Mouse (Mus musculus) MEL (cell line): ENCODE results near the gene Trim43a. TPM values are rescaled to one million over a fixed set of nuclear protein-coding genes. Genes with fewer than 3 reads are reported as not detected.
A peak's percentile ranks its signal among the peaks of the same experiment; 100 is the strongest.

Experiments
- DNase-seq: peaks from one replicate; pipeline ENCODE4 v3.0.0; 2011; ENCODE audit warnings: low read depth, low spot score
- H3K27ac ChIP-seq: 2 replicates; pipeline ENCODE4 v1.5.1; 2012; ENCODE audit warnings: low read depth, mild to moderate bottlenecking, control low read depth, low read length, moderate library complexity; ENCODE audit not compliant: control insufficient read depth
- H3K27me3 ChIP-seq, 2 experiments: fragments of 150-350 bp in 1 of 2; sonication (generic) in 1 of 2; 2 replicates each; pipeline ENCODE4 v1.6.1; 2012; ENCODE audit warnings: low read length in 2 of 2, mild to moderate bottlenecking in 2 of 2, improper control_type of control experiment in 1 of 2, moderate library complexity in 1 of 2; ENCODE audit not compliant: insufficient read depth in 2 of 2, control insufficient read depth in 1 of 2
- H3K36me3 ChIP-seq, 2 experiments: 2 replicates each; pipeline ENCODE4 v1.6.1; 2012 to 2014; ENCODE audit warnings: low read length in 2 of 2, improper control_type of control experiment in 1 of 2, inconsistent platforms in 1 of 2, mild to moderate bottlenecking in 1 of 2; ENCODE audit not compliant: insufficient read depth in 2 of 2, control insufficient read depth in 1 of 2
- H3K4me1 ChIP-seq, 2 experiments: fragments of 150-350 bp in 1 of 2; sonication (generic) in 1 of 2; 2 replicates each; pipeline ENCODE4 v1.6.1; 2012; ENCODE audit warnings: low read length in 2 of 2, improper control_type of control experiment in 1 of 2, mild to moderate bottlenecking in 1 of 2; ENCODE audit not compliant: insufficient read depth in 2 of 2, control insufficient read depth in 1 of 2
- H3K4me3 ChIP-seq, 2 experiments: fragments of 150-350 bp in 1 of 2; sonication (generic) in 1 of 2; 2 replicates each; pipeline ENCODE4 v1.5.1; 2012; ENCODE audit warnings: low read depth in 2 of 2, low read length in 2 of 2, mild to moderate bottlenecking in 2 of 2, moderate library complexity in 2 of 2, control low read depth in 1 of 2, improper control_type of control experiment in 1 of 2; ENCODE audit not compliant: control insufficient read depth in 1 of 2, insufficient read depth in 1 of 2
- H3K79me2 ChIP-seq: 2 replicates; pipeline ENCODE4 v1.6.1; 2012; ENCODE audit warnings: mild to moderate bottlenecking, low read length, moderate library complexity; ENCODE audit not compliant: control insufficient read depth, poor library complexity, insufficient read depth
- H3K9ac ChIP-seq: 2 replicates; pipeline ENCODE4 v1.6.1; 2012; ENCODE audit warnings: low read depth, mild to moderate bottlenecking, control low read depth, low read length, moderate library complexity; ENCODE audit not compliant: control insufficient read depth, poor library complexity, severe bottlenecking
- H3K9me3 ChIP-seq: fragments of 150-350 bp; sonication (generic); replicated peaks from 2 replicates; pipeline ENCODE4 v1.6.1; 2012; ENCODE audit warnings: mild to moderate bottlenecking, low read length, improper control_type of control experiment, moderate library complexity; ENCODE audit not compliant: insufficient read depth
- BHLHE40 ChIP-seq: IDR thresholded peaks from 2 replicates; pipeline ENCODE4 v1.6.1; 2012; ENCODE audit warnings: low read depth, mild to moderate bottlenecking, inconsistent platforms, low read length, improper control_type of control experiment, borderline replicate concordance
- CHD1 ChIP-seq: IDR thresholded peaks from 2 replicates; pipeline ENCODE4 v1.6.1; 2012; ENCODE audit warnings: low read depth, mild to moderate bottlenecking, inconsistent platforms, low read length, improper control_type of control experiment
- CHD2 ChIP-seq: IDR thresholded peaks from 2 replicates; pipeline ENCODE4 v1.6.1; 2011; ENCODE audit warnings: low read length, improper control_type of control experiment
- CTCF ChIP-seq, 3 experiments: IDR thresholded peaks in 2 of 3; conservative IDR thresholded peaks in 1 of 3; 2 replicates each; pipeline ENCODE4 v1.5.1; 2011 to 2012; ENCODE audit warnings: low read length in 3 of 3, low read depth in 2 of 3, mild to moderate bottlenecking in 2 of 3, improper control_type of control experiment in 1 of 3, inconsistent platforms in 1 of 3, mixed read lengths in 1 of 3, moderate library complexity in 1 of 3; ENCODE audit not compliant: control insufficient read depth in 1 of 3, insufficient read depth in 1 of 3, poor library complexity in 1 of 3, severe bottlenecking in 1 of 3
- E2F4 ChIP-seq: IDR thresholded peaks from 2 replicates; pipeline ENCODE4 v1.6.1; 2011; ENCODE audit warnings: low read depth, low read length, improper control_type of control experiment, borderline replicate concordance
- EP300 ChIP-seq, 2 experiments: IDR thresholded peaks; 2 replicates each; pipeline ENCODE4 v1.6.1; 2011; ENCODE audit warnings: improper control_type of control experiment in 2 of 2, low read length in 2 of 2, low read depth in 1 of 2, mild to moderate bottlenecking in 1 of 2
- ETS1 ChIP-seq: IDR thresholded peaks from 2 replicates; pipeline ENCODE4 v1.6.1; 2012; ENCODE audit warnings: low read depth, mild to moderate bottlenecking, inconsistent platforms, low read length, improper control_type of control experiment, moderate library complexity
- GABPA ChIP-seq: IDR thresholded peaks from 2 replicates; pipeline ENCODE4 v1.6.1; 2012; ENCODE audit warnings: low read depth, mild to moderate bottlenecking, inconsistent platforms, low read length, improper control_type of control experiment, moderate library complexity
- GATA1 ChIP-seq: IDR thresholded peaks from 2 replicates; pipeline ENCODE4 v1.6.1; 2011; ENCODE audit warnings: low read depth, low read length, improper control_type of control experiment
- JUND ChIP-seq: IDR thresholded peaks from 2 replicates; pipeline ENCODE4 v1.6.1; 2011; ENCODE audit warnings: low read depth, mild to moderate bottlenecking, improper control_type of control experiment, low read length
- KAT2A ChIP-seq: conservative IDR thresholded peaks from 2 replicates; pipeline ENCODE4 v1.6.1; 2012; ENCODE audit warnings: low read depth, low read length, improper control_type of control experiment, inconsistent platforms
- MAFK ChIP-seq: IDR thresholded peaks from 2 replicates; pipeline ENCODE4 v1.6.1; 2011; ENCODE audit warnings: low read depth, mild to moderate bottlenecking, low read length, improper control_type of control experiment, borderline replicate concordance
- MAX ChIP-seq: IDR thresholded peaks from 2 replicates; pipeline ENCODE4 v1.6.1; 2011; ENCODE audit warnings: low read length, improper control_type of control experiment
- MAZ ChIP-seq: IDR thresholded peaks from 2 replicates; pipeline ENCODE4 v1.6.1; 2012; ENCODE audit warnings: low read depth, mild to moderate bottlenecking, inconsistent platforms, low read length, improper control_type of control experiment
- MEF2A ChIP-seq: IDR thresholded peaks from 2 replicates; pipeline ENCODE4 v1.6.1; 2014; ENCODE audit warnings: low read depth, mild to moderate bottlenecking, inconsistent platforms, low read length, improper control_type of control experiment; ENCODE audit not compliant: poor library complexity, insufficient replicate concordance, severe bottlenecking; ENCODE audit errors: extremely low read depth
- MYC ChIP-seq: IDR thresholded peaks from 2 replicates; pipeline ENCODE4 v1.6.1; 2011; ENCODE audit warnings: low read depth, mild to moderate bottlenecking, low read length, improper control_type of control experiment, moderate library complexity
- NRF1 ChIP-seq: IDR thresholded peaks from 2 replicates; pipeline ENCODE4 v1.6.1; 2014; ENCODE audit warnings: low read depth, mild to moderate bottlenecking, inconsistent platforms, low read length, improper control_type of control experiment, moderate library complexity; ENCODE audit not compliant: poor library complexity, insufficient read depth, severe bottlenecking
- POLR2A ChIP-seq, 2 experiments: IDR thresholded peaks; 2 replicates each; pipeline ENCODE4 v1.6.1; 2011 to 2012; ENCODE audit warnings: low read length in 2 of 2, mild to moderate bottlenecking in 2 of 2, control low read depth in 1 of 2, improper control_type of control experiment in 1 of 2, low read depth in 1 of 2, moderate library complexity in 1 of 2; ENCODE audit not compliant: control insufficient read depth in 1 of 2, insufficient read depth in 1 of 2, poor library complexity in 1 of 2
- POLR2AphosphoS2 ChIP-seq: IDR thresholded peaks from 2 replicates; pipeline ENCODE4 v1.6.1; 2011; ENCODE audit warnings: low read length, improper control_type of control experiment
- RAD21 ChIP-seq: IDR thresholded peaks from 2 replicates; pipeline ENCODE4 v1.6.1; 2011; ENCODE audit warnings: mild to moderate bottlenecking, low read depth, low read length, improper control_type of control experiment
- RCOR1 ChIP-seq: IDR thresholded peaks from 2 replicates; pipeline ENCODE4 v1.6.1; 2012; ENCODE audit warnings: low read depth, mild to moderate bottlenecking, inconsistent platforms, low read length, improper control_type of control experiment
- SIN3A ChIP-seq: IDR thresholded peaks from 2 replicates; pipeline ENCODE4 v1.6.1; 2012; ENCODE audit warnings: low read length, improper control_type of control experiment, inconsistent platforms
- SMC3 ChIP-seq: IDR thresholded peaks from 2 replicates; pipeline ENCODE4 v1.6.1; 2011; ENCODE audit warnings: low read depth, low read length, improper control_type of control experiment
- TAL1 ChIP-seq: IDR thresholded peaks from 2 replicates; pipeline ENCODE4 v1.6.1; 2012; ENCODE audit warnings: mild to moderate bottlenecking, inconsistent platforms, low read length, moderate library complexity, mixed read lengths
- TCF12 ChIP-seq: IDR thresholded peaks from 2 replicates; pipeline ENCODE4 v1.6.1; 2014; ENCODE audit warnings: low read depth, mild to moderate bottlenecking, inconsistent platforms, low read length, improper control_type of control experiment, moderate library complexity
- UBTF ChIP-seq: IDR thresholded peaks from 2 replicates; pipeline ENCODE4 v1.6.1; 2012; ENCODE audit warnings: low read depth, mild to moderate bottlenecking, inconsistent platforms, low read length, improper control_type of control experiment, moderate library complexity, borderline replicate concordance; ENCODE audit not compliant: insufficient read depth
- USF1 ChIP-seq: IDR thresholded peaks from 2 replicates; pipeline ENCODE4 v1.6.1; 2014; ENCODE audit warnings: low read depth, mild to moderate bottlenecking, inconsistent platforms, low read length, improper control_type of control experiment, moderate library complexity
- ZC3H11A ChIP-seq: IDR thresholded peaks from 2 replicates; pipeline ENCODE4 v1.6.1; 2012; ENCODE audit warnings: low read depth, mild to moderate bottlenecking, inconsistent platforms, low read length, improper control_type of control experiment
- ZKSCAN1 ChIP-seq: IDR thresholded peaks from 2 replicates; pipeline ENCODE4 v1.6.1; 2012; ENCODE audit warnings: low read depth, mild to moderate bottlenecking, inconsistent platforms, low read length, improper control_type of control experiment, moderate library complexity
- ZMIZ1 ChIP-seq: IDR thresholded peaks from 2 replicates; pipeline ENCODE4 v1.6.1; 2012; ENCODE audit warnings: low read depth, mild to moderate bottlenecking, inconsistent platforms, low read length, improper control_type of control experiment, moderate library complexity
- ZNF384 ChIP-seq: IDR thresholded peaks from 2 replicates; pipeline ENCODE4 v1.6.1; 2012; ENCODE audit warnings: low read depth, mild to moderate bottlenecking, inconsistent platforms, low read length, improper control_type of control experiment
- polyA plus RNA-seq, 2 experiments: library from polyadenylated mRNA; stranded (reverse) in 1 of 2; unstranded in 1 of 2; fragments of >175 nt in 1 of 2; fragments of >200 nt in 1 of 2; gene quantifications; 2 replicates each; pipeline versions ENCODE4 v1.2.1 to v1.2.4; 2012; ENCODE audit warnings: low replicate concordance in 2 of 2, low read depth in 1 of 2; ENCODE audit not compliant: insufficient read length in 2 of 2, insufficient read depth in 1 of 2, missing spikeins in 1 of 2
- total RNA-seq: library from RNA; depleted of rRNA; stranded (reverse); fragments of 300-350 nt; gene quantifications from 2 replicates; pipeline ENCODE4 v1.2.3, GENCODE M21; 2012

The Trim43a gene
- total and polyA plus RNA-seq, 3 experiments: not detected

DNA sequence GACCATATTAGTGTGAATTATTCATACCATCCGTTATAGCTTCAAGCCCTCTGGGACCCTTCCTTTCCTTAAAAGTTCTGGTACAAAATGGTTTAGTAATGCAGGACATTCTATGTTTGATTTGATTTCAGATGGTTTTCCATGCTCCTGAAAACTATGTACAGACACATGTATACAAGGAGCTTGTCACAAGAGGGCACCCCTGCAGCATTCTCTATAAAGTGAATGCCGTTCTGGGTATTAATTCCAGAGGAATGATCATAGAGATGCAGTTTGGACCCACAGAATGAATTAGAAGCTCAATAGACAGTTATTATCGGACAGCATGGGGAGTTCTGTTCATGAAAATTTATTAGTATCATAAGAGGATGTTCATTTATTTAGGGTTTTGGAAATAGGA, 35.2 kb upstream of the Trim43a start:
- Histone ChIP-seq H3K4me3 (no peak overlapping the region), H3K36me3 (peaks cover 0 to 7% of the 10 kb centered on the region in 2 experiments; a peak in 2 of 4 replicates), H3K9ac (no peak overlapping the region), H3K79me2 (peaks cover 6% of the 10 kb centered on the region), H3K27ac (no peak overlapping the region), H3K9me3 (no peaks in the 10 kb centered on the region), H3K4me1 (peaks cover 0 to 3% of the 10 kb centered on the region in 2 experiments; a peak in 1 of 4 replicates), H3K27me3 (no peaks in the 10 kb centered on the region)
- DNase-seq: peak; percentile 45
- TF ChIP-seq ZC3H11A: no peak
- TF ChIP-seq SMC3: peak; percentile 47
- peak in 1 of 3 experiments; percentile 52; a peak in 2 of 6 replicates for TF ChIP-seq CTCF (IDR thresholded peaks at IDR 0.05 in 2 of 3, conservative IDR thresholded peaks at IDR 0.05 in 1 of 3; ENCODE audit: control insufficient read depth in 1 of 3, insufficient read depth in 1 of 3, low read depth in 2 of 3, low read length in 3 of 3, poor library complexity in 1 of 3, severe bottlenecking in 1 of 3)
- no peak for TF ChIP-seq ZKSCAN1
- 0 out of 2 replicates have a peak, but pooled peaks have one; percentile 34 for TF ChIP-seq MYC
- peak; percentile 45 for TF ChIP-seq RAD21
- TF ChIP-seq CHD1: no peak

GRCm38 (mm10) chr9:88546166-88546565, 34.5 kb upstream of the Trim43a start:
- H3K79me2 ChIP-seq: peaks cover 6% of the 10 kb centered on the region
- peaks cover 0 to 3% of the 10 kb centered on the region in 2 experiments; a peak in 1 of 4 replicates for H3K4me1 ChIP-seq
- no peak overlapping the region for H3K27ac ChIP-seq
- H3K9ac ChIP-seq: peak overlapping the region; percentile 51; the same call in 1 of the 2 replicates
- H3K9me3 ChIP-seq: no peaks in the 10 kb centered on the region
- DNase-seq: peak; percentile 91
- H3K4me3 ChIP-seq: peak overlapping the region in 1 of 2 experiments; percentile 57; a peak in 2 of 4 replicates
- no peaks in the 10 kb centered on the region for H3K27me3 ChIP-seq
- peaks cover 0 to 7% of the 10 kb centered on the region in 2 experiments; a peak in 1 of 4 replicates for H3K36me3 ChIP-seq
- TF ChIP-seq E2F4 (no peak), ZNF384 (no peak), TAL1 (no peak), ZMIZ1 (no peak), UBTF (no peak), ZKSCAN1 (no peak), SMC3 (peak; percentile 82), KAT2A (no peak), MYC (no peak), BHLHE40 (no peak), MAZ (no peak), MEF2A (no peak), GABPA (no peak), ZC3H11A (peak; percentile 86), ETS1 (no peak), GATA1 (peak; percentile 23; the same call in 1 of the 2 replicates), CHD1 (no peak), RCOR1 (no peak), TCF12 (no peak), SIN3A (0 out of 2 replicates have a peak, but pooled peaks have one; percentile 40), MAFK (no peak), EP300 (IDR thresholded peaks at IDR 0.05; ENCODE audit: low read depth in 1 of 2, low read length in 2 of 2) (no peak), RAD21 (peak; percentile 96), JUND (no peak), POLR2A (IDR thresholded peaks at IDR 0.05; ENCODE audit: control insufficient read depth in 1 of 2, insufficient read depth in 1 of 2, low read depth in 1 of 2, low read length in 2 of 2, poor library complexity in 1 of 2) (no peak), POLR2AphosphoS2 (no peak), MAX (no peak), NRF1 (no peak), CHD2 (no peak), USF1 (no peak)
